Mouse (Mus musculus) myocyte (in vitro differentiated cells): ENCODE measurements around the gene Ripply3. TPM values are rescaled to one million over a fixed set of nuclear protein-coding genes. Genes with fewer than 3 reads are reported as not detected.

Experiments
- H3K27me3 ChIP-seq: one replicate; pipeline ENCODE4 v1.6.1; 2011; ENCODE audit not compliant: control insufficient read depth, insufficient read depth, insufficient read length
- H3K36me3 ChIP-seq: one replicate; pipeline ENCODE4 v1.6.1; 2011; ENCODE audit not compliant: control insufficient read depth, insufficient read depth
- H3K4me2 ChIP-seq: one replicate; pipeline ENCODE4 v1.6.1; 2011; ENCODE audit warnings: low read depth, control low read depth
- H3K4me3 ChIP-seq: one replicate; pipeline ENCODE4 v1.5.1; 2011; ENCODE audit warnings: mild to moderate bottlenecking, control low read depth, moderate library complexity
- H3K79me2 ChIP-seq: one replicate; pipeline ENCODE4 v1.6.1; 2011; ENCODE audit not compliant: control insufficient read depth, insufficient read depth
- H3ac ChIP-seq: one replicate; pipeline ENCODE4 v1.6.1; 2011; ENCODE audit not compliant: control insufficient read depth, insufficient read length
- CEBPB ChIP-seq: IDR thresholded peaks from 2 replicates; pipeline ENCODE4 v1.6.1; 2011; ENCODE audit warnings: mild to moderate bottlenecking, moderate library complexity; ENCODE audit not compliant: poor library complexity, insufficient read depth, severe bottlenecking
- E2F4 ChIP-seq: IDR thresholded peaks from one replicate; pipeline ENCODE4 v1.6.1; 2011; ENCODE audit warnings: mild to moderate bottlenecking, control low read depth, moderate library complexity; ENCODE audit not compliant: insufficient read depth
- MAX ChIP-seq: IDR thresholded peaks from one replicate; pipeline ENCODE4 v1.6.1; 2011; ENCODE audit warnings: low read depth, mild to moderate bottlenecking, control low read depth
- MYOD1 ChIP-seq, 3 experiments: IDR thresholded peaks; one replicate each; pipeline ENCODE4 v1.6.1; 2011; ENCODE audit warnings: control low read depth in 2 of 3, low read depth in 2 of 3, mild to moderate bottlenecking in 2 of 3, moderate library complexity in 1 of 3; ENCODE audit not compliant: insufficient read length in 2 of 3, control insufficient read depth in 1 of 3
- MYOG ChIP-seq, 3 experiments: IDR thresholded peaks; one replicate each; pipeline ENCODE4 v1.6.1; 2011; ENCODE audit warnings: control low read depth in 2 of 3, low read depth in 2 of 3, mild to moderate bottlenecking in 2 of 3; ENCODE audit not compliant: insufficient read length in 2 of 3, control insufficient read depth in 1 of 3, insufficient read depth in 1 of 3
- POLR2A ChIP-seq: IDR thresholded peaks from one replicate; pipeline ENCODE4 v1.6.1; 2011; ENCODE audit warnings: low read depth, mild to moderate bottlenecking, control low read depth, moderate library complexity; ENCODE audit not compliant: insufficient read length
- POLR2AphosphoS2 ChIP-seq: IDR thresholded peaks from one replicate; pipeline ENCODE4 v1.6.1; 2011; ENCODE audit warnings: low read depth, control low read depth; ENCODE audit not compliant: insufficient read length
- REST ChIP-seq: IDR thresholded peaks from one replicate; pipeline ENCODE4 v1.6.1; 2011; ENCODE audit warnings: mild to moderate bottlenecking, control low read depth, moderate library complexity; ENCODE audit not compliant: insufficient read depth, insufficient read length
- SRF ChIP-seq: IDR thresholded peaks from one replicate; pipeline ENCODE4 v1.6.1; 2011; ENCODE audit warnings: low read depth; ENCODE audit not compliant: control insufficient read depth, insufficient read length
- TCF12 ChIP-seq: IDR thresholded peaks from one replicate; pipeline ENCODE4 v1.6.1; 2011; ENCODE audit warnings: mild to moderate bottlenecking, control low read depth; ENCODE audit not compliant: poor library complexity, insufficient read depth, severe bottlenecking
- TCF3 ChIP-seq: IDR thresholded peaks from one replicate; pipeline ENCODE4 v1.6.1; 2011; ENCODE audit warnings: low read depth, control low read depth; ENCODE audit not compliant: insufficient read length
- USF1 ChIP-seq: IDR thresholded peaks from one replicate; pipeline ENCODE4 v1.6.1; 2011; ENCODE audit warnings: low read depth, mild to moderate bottlenecking, control low read depth, moderate library complexity
- polyA plus RNA-seq: library from polyadenylated mRNA; unstranded; fragments of >200 nt; fragmentation: generic; extraction: Trizol; gene quantifications from one replicate; pipeline ENCODE4 v1.2.1, GENCODE M21; 2012; ENCODE audit warnings: missing spikeins

The Ripply3 gene
- polyA plus RNA-seq, 1 experiment = 0.08 TPM

DNA sequence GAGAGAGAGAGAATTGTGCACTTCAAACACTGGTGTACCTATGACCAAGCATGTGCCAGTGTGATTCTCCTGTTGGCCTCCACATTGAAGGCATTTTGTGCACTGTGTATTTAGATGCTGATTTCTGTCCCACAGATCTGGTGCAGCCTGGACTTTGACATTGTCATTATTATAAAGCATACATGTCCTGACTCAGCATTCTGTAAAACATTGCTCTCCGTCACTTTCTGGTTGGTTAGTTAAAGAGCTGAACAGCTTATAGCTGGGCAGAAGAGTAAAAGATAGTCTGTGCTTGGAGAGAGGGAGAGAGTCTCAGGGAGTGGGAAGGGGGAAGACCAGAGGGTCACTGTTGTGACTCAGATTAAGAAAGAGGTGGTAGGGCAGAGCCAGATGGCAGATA lies 17.5 kb downstream of the Ripply3 start:
- Histone ChIP-seq H3K4me2 (no peak overlapping the region), H3K36me3 (no peaks in the 10 kb centered on the region), H3K4me3 (no peak overlapping the region), H3K79me2 (no peaks in the 10 kb centered on the region), H3ac (no peak overlapping the region), H3K27me3 (no peaks in the 10 kb centered on the region)
- TF ChIP-seq E2F4 (no peak), MYOD1 (IDR thresholded peaks at IDR 0.05; ENCODE audit: control insufficient read depth in 1 of 3, insufficient read length in 2 of 3, low read depth in 2 of 3) (no peak), CEBPB (no peak), MYOG (IDR thresholded peaks at IDR 0.05; ENCODE audit: control insufficient read depth in 1 of 3, insufficient read depth in 1 of 3, insufficient read length in 2 of 3, low read depth in 2 of 3) (no peak), POLR2A (no peak), TCF3 (no peak), SRF (no peak), REST (no peak), POLR2AphosphoS2 (no peak), TCF12 (no peak), USF1 (no peak), MAX (no peak)

DNA sequence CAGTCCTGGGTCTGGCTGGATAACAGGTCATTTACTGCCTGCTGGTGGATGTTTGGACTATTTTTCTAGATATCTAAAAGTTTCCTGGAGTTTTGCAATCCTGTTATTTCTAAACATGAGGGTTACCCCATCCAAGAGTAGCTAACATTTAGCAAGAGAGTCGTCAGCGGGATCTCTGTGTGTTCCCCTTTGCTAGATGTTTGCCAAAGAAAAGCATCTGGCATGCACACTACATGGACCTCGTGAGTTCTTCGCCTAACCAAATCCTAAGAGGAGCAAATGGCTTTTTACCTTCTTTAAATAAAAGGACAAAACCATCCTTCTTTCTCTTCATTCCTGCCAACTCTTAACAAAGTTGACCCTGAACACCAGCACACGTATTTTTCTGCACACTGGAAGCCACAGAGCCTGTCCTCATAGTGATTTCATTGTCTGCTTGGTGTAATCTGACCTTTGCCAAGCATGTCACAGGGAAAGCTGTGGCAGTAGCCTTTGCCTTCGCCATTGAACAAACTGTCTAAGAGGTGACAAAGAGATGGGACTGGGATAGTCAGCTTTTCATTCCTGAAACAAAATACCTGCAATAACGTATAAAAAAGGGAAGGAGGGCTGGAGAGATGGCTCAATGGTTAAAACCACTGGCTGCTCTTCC lies 19.0 kb downstream of the Ripply3 start:
- no peak for TF ChIP-seq TCF12
- no peak for TF ChIP-seq CEBPB
- Histone ChIP-seq H3K4me2 (no peak overlapping the region), H3ac (no peak overlapping the region), H3K4me3 (no peak overlapping the region), H3K27me3 (no peaks in the 10 kb centered on the region), H3K79me2 (no peaks in the 10 kb centered on the region), H3K36me3 (no peaks in the 10 kb centered on the region)

DNA sequence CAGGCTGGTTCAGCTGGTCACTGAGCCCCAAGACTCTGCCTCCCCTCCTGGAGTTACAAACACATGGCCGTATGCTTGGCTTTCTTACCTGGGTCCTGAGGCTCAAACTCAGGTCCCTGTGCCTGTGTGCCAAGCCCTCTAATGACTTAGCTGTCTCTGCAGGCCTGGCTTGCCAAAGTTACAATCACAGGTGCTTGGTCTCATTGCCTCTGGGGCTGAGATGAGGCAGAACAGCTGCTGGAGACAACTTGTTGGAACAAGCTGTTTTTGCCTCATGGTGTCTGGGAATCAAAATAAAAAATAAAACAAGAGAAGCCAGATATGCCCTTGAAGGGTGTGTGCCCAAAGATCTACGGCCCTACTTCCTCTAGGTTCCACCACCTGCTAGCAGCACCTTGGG lies 20.6 kb downstream of the Ripply3 start:
- Histone ChIP-seq H3K4me2 (peak overlapping the region; percentile 59), H3K27me3 (no peaks in the 10 kb centered on the region), H3ac (no peak overlapping the region), H3K79me2 (no peaks in the 10 kb centered on the region), H3K36me3 (no peaks in the 10 kb centered on the region), H3K4me3 (no peak overlapping the region)
- TF ChIP-seq SRF (no peak), REST (no peak), MAX (no peak), POLR2A (no peak), TCF3 (peak; percentile 49), USF1 (no peak), MYOG (IDR thresholded peaks at IDR 0.05; ENCODE audit: control insufficient read depth in 1 of 3, insufficient read depth in 1 of 3, insufficient read length in 2 of 3, low read depth in 2 of 3) (peak; percentile 18 to 87 (median 80)), POLR2AphosphoS2 (no peak), TCF12 (peak; percentile 87), CEBPB (no peak), E2F4 (no peak), MYOD1 (IDR thresholded peaks at IDR 0.05; ENCODE audit: control insufficient read depth in 1 of 3, insufficient read length in 2 of 3, low read depth in 2 of 3) (peak; percentile 98 to 99 (median 98))

DNA sequence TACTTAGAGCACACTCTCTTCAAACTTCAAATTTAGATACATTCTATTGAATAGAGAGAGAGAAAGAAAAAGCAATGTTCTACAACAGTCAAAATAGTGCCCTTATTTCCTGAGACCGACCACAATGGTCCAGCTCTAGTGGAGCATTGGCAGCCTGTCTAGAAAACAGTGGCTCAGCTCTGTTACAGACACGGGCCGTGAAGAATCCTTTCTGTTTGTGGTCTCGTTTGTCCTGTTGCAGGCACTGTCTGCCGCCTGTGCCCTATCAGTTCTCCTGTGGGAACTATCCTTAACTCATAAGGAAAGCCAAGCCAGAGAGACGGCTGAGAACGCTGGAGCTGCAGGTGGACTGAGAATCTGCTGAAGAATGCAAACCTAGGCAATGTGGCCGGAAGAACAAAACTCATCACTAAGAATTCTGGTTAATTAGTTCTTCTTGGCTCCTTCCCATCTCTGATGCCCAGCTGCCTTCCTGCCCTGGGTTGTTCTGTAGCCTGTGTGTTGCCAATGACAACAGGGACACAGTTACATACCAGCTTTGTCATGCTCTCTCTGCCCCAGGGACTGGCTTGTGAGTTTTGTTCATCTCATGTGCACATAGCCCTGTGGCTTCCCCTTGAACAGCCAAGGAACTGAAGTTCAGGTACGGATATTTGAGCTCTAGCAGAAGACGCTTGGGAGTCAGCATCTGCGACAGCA lies 21.5 kb downstream of the Ripply3 start:
- Histone ChIP-seq H3K79me2 (no peaks in the 10 kb centered on the region), H3K36me3 (no peaks in the 10 kb centered on the region), H3K4me2 (peak overlapping the region; percentile 59), H3K4me3 (no peak overlapping the region), H3K27me3 (no peaks in the 10 kb centered on the region), H3ac (no peak overlapping the region)
- TF ChIP-seq TCF3 (no peak), MYOD1 (IDR thresholded peaks at IDR 0.05; ENCODE audit: control insufficient read depth in 1 of 3, insufficient read length in 2 of 3, low read depth in 2 of 3) (peak in 1 of 3 experiments; percentile 14)

DNA sequence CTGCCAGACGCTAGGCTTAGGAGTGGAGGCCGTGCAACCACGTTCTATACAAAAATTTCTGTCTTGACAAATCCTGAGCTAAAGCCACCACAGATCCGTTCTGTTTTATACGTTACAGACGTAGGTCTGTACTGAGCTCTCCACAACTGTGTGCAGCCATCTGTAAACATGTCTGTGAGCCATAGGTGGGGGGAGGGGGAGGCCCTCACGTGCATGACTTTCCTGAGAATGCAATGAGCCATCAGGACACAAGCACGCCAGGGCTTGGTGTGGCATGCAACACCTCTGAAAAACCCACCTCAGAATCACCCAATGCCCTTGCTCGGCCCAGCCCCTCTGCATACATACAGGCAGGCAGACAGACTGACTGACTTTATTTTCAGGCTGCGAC lies 22.1 kb downstream of the Ripply3 start:
- TF ChIP-seq MAX (no peak), POLR2A (no peak), MYOD1 (IDR thresholded peaks at IDR 0.05; ENCODE audit: control insufficient read depth in 1 of 3, insufficient read length in 2 of 3, low read depth in 2 of 3) (no peak), MYOG (IDR thresholded peaks at IDR 0.05; ENCODE audit: control insufficient read depth in 1 of 3, insufficient read depth in 1 of 3, insufficient read length in 2 of 3, low read depth in 2 of 3) (no peak), E2F4 (no peak), REST (no peak), TCF3 (no peak), SRF (no peak), POLR2AphosphoS2 (no peak), USF1 (no peak), TCF12 (no peak), CEBPB (no peak)
- Histone ChIP-seq H3K79me2 (no peaks in the 10 kb centered on the region), H3K4me3 (no peak overlapping the region), H3ac (no peak overlapping the region), H3K36me3 (no peaks in the 10 kb centered on the region), H3K4me2 (peak overlapping the region; percentile 59), H3K27me3 (no peaks in the 10 kb centered on the region)
